ENCODE assay signal across 7 mouse cellular contexts in the genomic region with DNA sequence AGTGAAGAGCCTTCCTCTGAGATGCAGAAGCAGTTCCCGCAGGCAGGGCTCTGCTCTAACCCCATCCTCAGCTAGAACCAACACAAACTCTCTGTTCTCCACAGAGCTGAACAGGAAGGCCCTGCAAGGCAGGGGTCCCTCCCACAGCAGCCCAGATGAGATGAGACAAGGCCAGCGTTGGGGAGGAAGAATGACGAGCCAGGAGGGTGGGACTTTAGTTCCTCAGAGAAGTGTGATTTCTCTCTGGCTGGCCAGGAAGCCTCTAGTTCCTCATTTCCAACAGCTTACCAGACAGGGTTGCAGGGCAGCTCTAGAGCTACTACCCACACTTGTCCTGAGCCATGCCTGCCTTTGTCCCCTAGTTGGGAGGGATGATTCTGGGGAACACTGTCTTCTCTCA. TPM values are rescaled to one million over a fixed set of nuclear protein-coding genes. Genes with fewer than 3 reads are reported as not detected.
DNase-seq lines count a peak whose midpoint lies in the region; ATAC-seq lines count a peak whose summit lies in the region.

No protein-coding gene starts in this region.

- H3K4me2 ChIP-seq in limb, embryonic 15.5 days: no peak overlapping the region
- H3K4me2 ChIP-seq in forebrain, embryonic 12.5 days: no peak overlapping the region

- no peak overlapping the region for H3K9ac ChIP-seq in limb, embryonic 15.5 days
- no peak overlapping the region for H3K9ac ChIP-seq in forebrain, embryonic 12.5 days

- 40% methylated on average over 3 of the region's 3 CpGs for WGBS in heart, embryonic 10.5 days
- WGBS in limb, embryonic 15.5 days: 37% methylated on average over 3 of the region's 3 CpGs
- WGBS in forebrain, embryonic 12.5 days: 71% methylated on average over 3 of the region's 3 CpGs

- H3K4me3 ChIP-seq in heart, embryonic 10.5 days: no peak overlapping the region
- no peak overlapping the region for H3K4me3 ChIP-seq in limb, embryonic 15.5 days
- H3K4me3 ChIP-seq in forebrain, embryonic 12.5 days (replicated peaks): no peak overlapping the region

- H3K36me3 ChIP-seq in heart, embryonic 10.5 days: peaks cover 20% of the 10 kb centered on the region
- H3K36me3 ChIP-seq in limb, embryonic 15.5 days: no peaks in the 10 kb centered on the region
- H3K36me3 ChIP-seq in forebrain, embryonic 12.5 days (replicated peaks): no peaks in the 10 kb centered on the region

- H3K27me3 ChIP-seq in heart, embryonic 10.5 days (ENCODE audit: insufficient read depth, poor library complexity, severe bottlenecking): no peaks in the 10 kb centered on the region
- no peaks in the 10 kb centered on the region for H3K27me3 ChIP-seq in limb, embryonic 15.5 days
- 0 out of 2 replicates have a peak, but pooled peaks cover 3% of the 10 kb centered on the region for H3K27me3 ChIP-seq in forebrain, embryonic 12.5 days

- H3K27ac ChIP-seq in heart, embryonic 10.5 days: peak overlapping the region; percentile 16; the same call in 1 of the 2 replicates
- H3K27ac ChIP-seq in limb, embryonic 15.5 days: peak overlapping the region; percentile 43
- no peak overlapping the region for H3K27ac ChIP-seq in forebrain, embryonic 12.5 days

- peaks cover 16% of the 10 kb centered on the region for H3K4me1 ChIP-seq in heart, embryonic 10.5 days
- H3K4me1 ChIP-seq in limb, embryonic 15.5 days: peaks cover 20% of the 10 kb centered on the region
- peaks cover 10% of the 10 kb centered on the region; the same call in 1 of the 2 replicates for H3K4me1 ChIP-seq in forebrain, embryonic 12.5 days

- H3K9me3 ChIP-seq in heart, embryonic 10.5 days: peaks cover 15% of the 10 kb centered on the region
- H3K9me3 ChIP-seq in limb, embryonic 15.5 days: peaks cover 4% of the 10 kb centered on the region; the same call in 1 of the 2 replicates
- no peaks in the 10 kb centered on the region for H3K9me3 ChIP-seq in forebrain, embryonic 12.5 days

- peak; percentile 78 for DNase-seq in A20 (ENCODE audit: low read depth, low spot score)
- DNase-seq in CD4-positive, CD25-positive, alpha-beta regulatory T cell, adult 2 months (ENCODE audit: low read depth, low spot score): peak; percentile 54
- DNase-seq in heart, embryonic 10.5 days (ENCODE audit: low spot score): no peak
- peak; percentile 65 for DNase-seq in naive thymus-derived CD4-positive, alpha-beta T cell, adult 2 months (ENCODE audit: low read depth)

- ATAC-seq in limb, embryonic 15.5 days (ENCODE audit: insufficient number of reproducible peaks, low FRiP score, low TSS enrichment, low read depth): 0 out of 2 replicates have a peak, but pooled peaks have one; percentile 42
- ATAC-seq in erythroid progenitor cell, adult 5-6 weeks (replicated peaks; ENCODE audit: low FRiP score, poor library complexity, severe bottlenecking): no peak
- ATAC-seq in forebrain, embryonic 12.5 days (ENCODE audit: low FRiP score): no peak

RNA-seq across cellular contexts. Expression of gene Traf5, which starts 14.0 kb away (rescaled TPM):
- polyA plus RNA-seq in heart, embryonic 10.5 days (2016; fragmentation: Nextera tagmentation; extraction: Ambion mirVana): 6.3 and 8.5 TPM in 2 replicates
- polyA plus RNA-seq in limb, embryonic 15.5 days (2015; fragmentation: Nextera tagmentation; extraction: Ambion mirVana): 21.7 TPM in 2 replicates
- 6.1 and 16.3 TPM in 2 replicates for total RNA-seq in erythroid progenitor cell, adult 5-6 weeks (2015; ENCODE audit: low replicate concordance)
- total RNA-seq in erythroid progenitor cell, adult 5-6 weeks (2017; ENCODE audit: low replicate concordance): 9.1 and 16.4 TPM in 2 replicates
- 3.3 and 4.5 TPM in 2 replicates for polyA plus RNA-seq in forebrain, embryonic 12.5 days (2016; fragmentation: Nextera tagmentation; extraction: Ambion mirVana)

RNA-seq across cellular contexts. Expression of gene Rcor3, which starts 59.5 kb away (rescaled TPM):
- polyA plus RNA-seq in heart, embryonic 10.5 days (2016; fragmentation: Nextera tagmentation; extraction: Ambion mirVana): 21.7 and 25.4 TPM in 2 replicates
- polyA plus RNA-seq in limb, embryonic 15.5 days (2015; fragmentation: Nextera tagmentation; extraction: Ambion mirVana): 33.1 and 33.8 TPM in 2 replicates
- 37.5 and 56.2 TPM in 2 replicates for total RNA-seq in erythroid progenitor cell, adult 5-6 weeks (2015; ENCODE audit: low replicate concordance)
- 29.3 and 63.0 TPM in 2 replicates for total RNA-seq in erythroid progenitor cell, adult 5-6 weeks (2017; ENCODE audit: low replicate concordance)
- 19.2 and 20.1 TPM in 2 replicates for polyA plus RNA-seq in forebrain, embryonic 12.5 days (2016; fragmentation: Nextera tagmentation; extraction: Ambion mirVana)
